Mouse (Mus musculus) liver, embryonic 14.5 days (tissue): ENCODE measurements around the gene Krt73. TPM values are rescaled to one million over a fixed set of nuclear protein-coding genes. Genes with fewer than 3 reads are reported as not detected.

ENCODE experiments used
- ATAC-seq: fragments of 200-750 bp; cut with Nextera tagmentation; 2 replicates; pipeline ENCODE4 v1.8.0; 2017; ENCODE audit warnings: moderate number of reproducible peaks, mild to moderate bottlenecking, moderate library complexity; ENCODE audit not compliant: insufficient read depth
- DNase-seq, 3 experiments: peaks; one replicate each; pipeline ENCODE4 v3.0.0-alpha.2; 2012 to 2013; ENCODE audit warnings: low read depth in 3 of 3, low spot score in 3 of 3
- H3K27ac ChIP-seq: fragments of 300-500 bp; sonication (generic); 2 replicates; pipeline ENCODE4 v1.5.1; 2014; ENCODE audit warnings: moderate library complexity, mild to moderate bottlenecking, control low read depth, inconsistent platforms
- H3K27me3 ChIP-seq: fragments of 300-500 bp; sonication (generic); 2 replicates; pipeline ENCODE4 v1.6.1; 2014; ENCODE audit warnings: mild to moderate bottlenecking, low read length, moderate library complexity; ENCODE audit not compliant: control insufficient read depth, insufficient read depth
- H3K36me3 ChIP-seq: fragments of 300-500 bp; sonication (generic); replicated peaks from 2 replicates; pipeline ENCODE4 v1.6.1; 2014; ENCODE audit warnings: low read depth; ENCODE audit not compliant: control insufficient read depth, insufficient read depth
- H3K4me1 ChIP-seq, 2 experiments: fragments of 200-500 bp in 1 of 2; fragments of 300-500 bp in 1 of 2; sonication (generic) in 1 of 2; replicated peaks; 2 replicates each; pipeline ENCODE4 v1.6.1; 2012 to 2014; ENCODE audit warnings: antibody characterized with exemption in 1 of 2, inconsistent platforms in 1 of 2, low read length in 1 of 2; ENCODE audit not compliant: control insufficient read depth in 2 of 2, insufficient read depth in 2 of 2
- H3K4me2 ChIP-seq: fragments of 300-500 bp; sonication (generic); 2 replicates; pipeline ENCODE4 v1.6.1; 2014; ENCODE audit warnings: low read depth, mild to moderate bottlenecking, control low read depth, moderate library complexity
- H3K4me3 ChIP-seq, 2 experiments: fragments of 200-500 bp in 1 of 2; fragments of 300-500 bp in 1 of 2; sonication (generic) in 1 of 2; 2 replicates each; pipeline ENCODE4 v1.5.1; 2012 to 2014; ENCODE audit warnings: low read depth in 2 of 2, low read length in 2 of 2, mild to moderate bottlenecking in 2 of 2, control low read depth in 1 of 2, inconsistent platforms in 1 of 2, moderate library complexity in 1 of 2; ENCODE audit not compliant: insufficient read depth in 1 of 2
- H3K9ac ChIP-seq: fragments of 300-500 bp; sonication (generic); replicated peaks from 2 replicates; pipeline ENCODE4 v1.6.1; 2014; ENCODE audit warnings: mild to moderate bottlenecking, control low read depth, moderate library complexity
- H3K9me3 ChIP-seq: fragments of 300-500 bp; sonication (generic); 2 replicates; pipeline ENCODE4 v1.6.1; 2016; ENCODE audit warnings: low read length, mixed read lengths; ENCODE audit not compliant: control insufficient read depth
- CTCF ChIP-seq: IDR thresholded peaks from 2 replicates; pipeline ENCODE4 v1.5.1; 2016; ENCODE audit warnings: antibody characterized with exemption, low read depth, control low read depth
- EP300 ChIP-seq: IDR thresholded peaks from 2 replicates; pipeline ENCODE4 v1.6.1; 2016; ENCODE audit warnings: antibody characterized with exemption, low read depth
- WGBS: fragments of 180-500 bp; shearing (Covaris S2); extraction: QIAGEN DNeasy Blood & Tissue Kit; methylation state at CpG from one replicate; pipeline ENCODE4 v1.1.7; 2014; ENCODE audit not compliant: insufficient replicate concordance; 5-methylcytosine and 5-hydroxymethylcytosine counted together
- polyA plus RNA-seq, 2 experiments: library from polyadenylated mRNA; depleted of rRNA in 1 of 2; stranded (reverse) in 1 of 2; unstranded in 1 of 2; fragments of >200 nt; fragmentation: Nextera tagmentation in 1 of 2; extraction: Ambion mirVana in 1 of 2; gene quantifications; 2 replicates each; pipeline versions ENCODE4 v1.2.1 to v1.2.3; 2012 to 2014

The Krt73 gene
- polyA plus RNA-seq, 2 experiments = not detected

GRCm38 (mm10) chr15:101790867-101791266 is 11.3 kb downstream of the Krt73 start:
- Histone ChIP-seq H3K9me3 (no peaks in the 10 kb centered on the region), H3K4me2 (no peak overlapping the region), H3K27me3 (no peaks in the 10 kb centered on the region), H3K27ac (no peak overlapping the region), H3K36me3 (no peaks in the 10 kb centered on the region), H3K9ac (no peak overlapping the region), H3K4me3 (no peak overlapping the region), H3K4me1 (no peaks in the 10 kb centered on the region)
- ATAC-seq = no peak
- WGBS = 14% methylated on average over 3 of the region's 3 CpGs
- no peak for TF ChIP-seq EP300
- no peak for DNase-seq

DNA sequence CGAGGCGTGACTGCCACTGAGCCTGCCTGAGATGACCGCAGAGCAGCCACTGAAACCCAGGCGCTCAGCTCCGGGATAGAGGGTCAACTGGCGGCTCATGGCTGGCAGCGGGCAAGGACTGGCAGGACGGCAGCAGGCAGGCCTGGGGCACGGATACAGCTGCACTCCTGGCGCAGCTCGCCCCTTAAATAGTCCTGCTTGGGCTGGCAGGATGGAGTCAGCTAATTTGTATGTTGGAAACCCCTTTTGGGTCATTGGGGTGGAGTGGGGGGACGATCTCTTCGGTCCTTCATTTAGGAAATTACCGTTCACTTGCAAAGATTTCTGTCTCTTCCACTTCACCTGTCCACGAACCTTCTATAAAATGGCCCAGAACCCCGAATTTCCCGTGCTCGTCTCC is 15.8 kb downstream of the Krt73 start, which contains the start of gene Krt72:
Krt72 (minus strand) TSS at position 101 of the 400 bp plus-strand sequence.
- Histone ChIP-seq H3K4me1 (no peaks in the 10 kb centered on the region; a peak in 1 of 4 replicates), H3K9ac (no peak within 1 kb of the TSS), H3K4me2 (no peak within 1 kb of the TSS), H3K27me3 (no peaks in the 10 kb centered on the region), H3K9me3 (no peaks in the 10 kb centered on the region), H3K4me3 (no peak within 1 kb of the TSS), H3K27ac (no peak within 1 kb of the TSS), H3K36me3 (no peaks in the 10 kb centered on the region)
- TF ChIP-seq EP300 (no peak), CTCF (no peak)
- 71% methylated on average over 18 of the region's 18 CpGs for WGBS
- DNase-seq = no peak
- no peak for ATAC-seq

- no peaks in the 10 kb centered on the region for H3K9me3 ChIP-seq
- ATAC-seq = no peak
- H3K9ac ChIP-seq = no peak overlapping the region
- H3K4me2 ChIP-seq = no peak overlapping the region
- TF ChIP-seq CTCF (no peak), EP300 (no peak)
- DNase-seq = no peak
- H3K27me3 ChIP-seq = no peaks in the 10 kb centered on the region
- H3K4me3 ChIP-seq = no peak overlapping the region
- H3K4me1 ChIP-seq = no peaks in the 10 kb centered on the region
- no peaks in the 10 kb centered on the region for H3K36me3 ChIP-seq
- WGBS = 59% methylated on average over 10 of the region's 10 CpGs
- H3K27ac ChIP-seq = no peak overlapping the region
Observed at GRCm38 (mm10) chr15:101773420-101773819, 28.7 kb downstream of the Krt73 start.

- TF ChIP-seq CTCF (peak; percentile 86), EP300 (no peak)
- Histone ChIP-seq H3K27ac (no peak overlapping the region), H3K4me3 (no peak overlapping the region), H3K9me3 (no peaks in the 10 kb centered on the region), H3K4me2 (no peak overlapping the region), H3K27me3 (no peaks in the 10 kb centered on the region), H3K36me3 (no peaks in the 10 kb centered on the region), H3K9ac (no peak overlapping the region), H3K4me1 (no peaks in the 10 kb centered on the region)
- 7% methylated on average over 5 of the region's 5 CpGs for WGBS
- ATAC-seq (no peak), DNase-seq (peak; percentile 29 to 36 (median 32))
Observed at GRCm38 (mm10) chr15:101772711-101773081, 29.4 kb downstream of the Krt73 start.

DNA sequence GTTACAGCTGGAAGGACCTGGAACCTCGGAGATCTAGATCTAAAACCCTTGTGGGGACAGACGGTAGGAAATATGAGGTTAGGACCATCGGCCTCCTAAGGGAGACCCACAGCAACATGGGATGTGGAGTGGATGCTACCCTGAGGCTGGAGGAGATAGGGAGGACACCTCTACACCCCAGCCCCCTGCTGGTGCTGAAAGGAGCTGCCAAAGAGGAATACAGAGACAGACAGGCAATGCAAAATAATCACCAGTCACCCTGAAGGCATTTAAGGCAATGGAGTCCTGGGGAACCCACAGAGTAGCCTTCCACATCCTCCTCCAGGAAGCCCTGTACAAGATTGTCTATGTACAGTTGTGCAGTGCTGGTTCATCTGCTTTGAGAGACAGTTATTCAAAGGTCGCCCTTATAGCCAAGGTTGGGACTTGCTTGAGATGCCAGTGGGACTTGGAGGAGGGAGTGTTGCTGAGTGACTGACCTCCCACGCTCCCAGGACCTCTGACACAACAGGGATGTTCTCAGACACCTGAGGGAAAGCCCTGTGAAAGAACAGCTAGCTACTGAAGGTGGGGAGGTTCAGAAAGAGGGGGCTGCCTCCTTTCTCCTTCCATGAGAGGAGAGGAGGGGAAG is 30.0 kb downstream of the Krt73 start:
- DNase-seq (peak in 1 of 3 experiments; percentile 4), ATAC-seq (no peak)
- no peaks in the 10 kb centered on the region for H3K9me3 ChIP-seq
- 50% methylated on average over 5 of the region's 5 CpGs for WGBS
- H3K36me3 ChIP-seq = no peaks in the 10 kb centered on the region
- TF ChIP-seq CTCF = peak; percentile 38; the same call in 1 of the 2 replicates
- TF ChIP-seq EP300 = no peak
- no peaks in the 10 kb centered on the region for H3K4me1 ChIP-seq
- H3K4me3 ChIP-seq = no peak overlapping the region
- no peaks in the 10 kb centered on the region for H3K27me3 ChIP-seq
- no peak overlapping the region for H3K9ac ChIP-seq
- H3K4me2 ChIP-seq = no peak overlapping the region
- no peak overlapping the region for H3K27ac ChIP-seq
